Mouse (Mus musculus): Measurements from ENCODE around the gene Cabp7. TPM values are rescaled to one million over a fixed set of nuclear protein-coding genes. Genes with fewer than 3 reads are reported as not detected.

Gene Cabp7
- total RNA-seq, 1 experiment from 2014 or later = 0.15 TPM

DNA sequence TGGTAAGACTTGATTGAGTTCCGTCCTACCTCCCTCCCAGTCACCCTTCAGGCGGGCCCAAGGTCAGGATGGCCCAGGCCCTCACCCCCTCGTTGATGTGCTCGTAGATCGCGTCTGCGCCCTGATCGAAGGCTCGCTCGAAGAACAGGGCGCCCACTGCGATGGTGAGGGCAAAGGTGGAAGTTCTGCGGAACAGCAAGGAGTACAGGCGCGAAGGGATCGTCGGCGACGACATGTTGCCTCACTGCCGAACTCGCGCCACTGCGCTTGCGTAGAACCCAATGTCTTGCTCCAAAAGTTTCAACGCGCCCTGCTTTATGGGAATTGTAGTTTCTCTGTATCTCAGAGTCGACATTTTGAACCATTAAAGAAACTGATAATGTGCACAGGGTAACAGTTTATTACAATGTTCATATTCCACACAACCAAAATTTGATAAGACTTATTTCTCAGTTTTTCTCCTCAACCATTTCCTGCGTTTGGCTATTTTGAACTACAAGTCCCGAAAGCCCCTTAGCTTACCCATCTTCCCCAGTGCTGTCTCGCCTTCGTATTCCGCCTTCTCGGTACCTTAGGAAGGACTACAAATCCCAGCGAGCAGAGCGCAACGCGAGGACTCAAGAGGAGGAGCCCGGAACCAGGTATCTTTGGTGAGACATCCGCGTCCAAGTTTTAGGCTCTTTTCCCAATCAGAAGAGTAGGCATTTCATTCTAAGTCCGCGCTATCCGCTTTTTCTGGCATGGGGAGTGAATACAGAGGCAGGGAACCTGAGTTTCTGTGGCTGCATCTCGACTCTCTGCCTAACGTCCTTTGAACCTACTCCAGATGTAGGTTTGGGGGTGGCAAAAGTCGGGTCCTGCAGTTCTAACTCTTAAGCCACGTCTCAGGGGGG, 42.3 kb downstream of the Cabp7 start, which contains the start of the genes Uqcr10 and Zmat5:
Gene Uqcr10, minus strand, starts transcription at position 271 of the 893 bp plus-strand sequence.
Gene Zmat5, plus strand, starts transcription at position 607 of the 893 bp plus-strand sequence.
- DNase-seq = peak; percentile 95

DNA sequence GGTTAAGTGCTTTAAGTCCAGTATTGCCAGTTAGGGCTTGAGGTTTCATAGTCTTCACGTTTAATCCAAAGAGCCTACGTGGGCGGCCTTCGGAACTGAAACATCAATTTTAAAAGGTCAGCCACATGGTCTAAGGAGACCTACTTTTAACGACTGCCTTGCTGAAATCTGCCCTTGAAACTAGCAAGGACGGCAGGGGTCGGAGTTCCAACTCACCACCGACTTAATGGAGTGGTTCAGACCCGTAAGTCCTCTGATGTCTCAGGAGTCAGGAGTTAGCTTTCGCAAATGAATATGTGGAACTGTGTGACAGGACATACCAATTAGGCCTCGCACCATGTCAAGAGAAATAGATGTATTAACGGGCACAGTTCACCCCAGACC, 42.9 kb downstream of the Cabp7 start:
- no peak for DNase-seq

DNA sequence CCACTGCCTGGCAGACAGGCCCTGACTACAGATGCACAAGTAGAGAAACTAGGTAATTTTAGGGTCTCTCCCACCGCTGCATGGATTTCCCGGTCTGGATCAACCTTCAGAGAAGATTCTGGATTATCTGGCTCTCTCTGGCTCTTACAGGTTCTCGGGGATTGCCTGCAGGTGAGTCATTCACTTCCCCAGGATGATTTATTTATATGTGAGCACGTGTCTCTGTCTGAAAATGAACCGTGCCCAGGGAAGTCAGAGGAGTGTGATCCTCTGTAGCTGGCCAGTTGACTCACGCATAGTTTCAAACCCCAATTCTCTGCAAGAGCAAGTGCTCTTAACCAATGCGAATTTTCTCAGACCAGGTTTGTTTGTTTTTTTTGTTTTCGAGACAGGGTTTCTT, 45.9 kb downstream of the Cabp7 start:
- peak; percentile 51 for DNase-seq

DNA sequence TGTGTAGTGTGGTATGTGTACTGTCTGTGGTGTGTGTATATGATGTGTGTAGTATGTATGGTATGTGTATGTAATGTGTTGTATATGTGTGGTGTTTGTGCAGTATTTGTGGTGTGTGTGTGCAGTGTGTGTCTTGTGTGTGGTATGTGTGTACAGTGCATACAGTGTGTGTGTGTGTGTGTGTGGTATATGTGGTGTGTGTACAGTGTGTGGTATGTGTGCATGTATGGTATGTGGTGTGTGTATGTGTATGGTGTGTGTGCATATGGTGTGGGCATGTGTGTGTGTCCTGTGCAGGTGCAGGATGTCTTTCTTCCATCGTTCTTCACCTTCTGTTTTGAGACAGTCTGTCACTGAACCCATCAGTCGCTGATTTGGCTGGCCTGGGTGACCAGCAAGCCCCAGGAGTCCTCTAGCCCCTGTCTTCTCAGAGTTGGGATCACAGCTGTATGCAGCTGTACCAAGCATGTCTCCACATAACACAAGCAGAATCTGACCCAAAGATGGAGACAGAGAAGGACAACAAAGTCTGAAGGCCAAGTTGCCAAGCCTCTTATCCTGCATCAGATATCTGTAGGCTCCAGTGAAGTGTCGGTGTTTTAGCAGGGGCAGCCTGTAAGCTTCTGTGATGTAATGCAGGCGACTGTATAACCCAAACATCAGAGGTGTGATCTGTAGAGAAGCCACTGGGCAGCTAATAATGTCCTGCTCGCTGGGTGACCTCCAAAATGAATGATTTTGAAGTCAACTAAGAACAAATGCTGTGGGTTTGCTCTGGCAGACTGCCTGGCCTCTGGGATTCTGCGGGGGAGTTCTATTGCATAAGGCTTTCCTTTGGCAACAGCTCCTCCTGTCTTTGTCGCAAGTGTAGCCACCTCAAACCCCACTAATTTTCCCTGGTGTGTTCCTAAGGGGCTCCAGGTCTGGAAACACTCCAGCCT, 49.3 kb downstream of the Cabp7 start:
- peak; percentile 92 for DNase-seq

GRCm38 (mm10) chr11:4692162-4692561, 54.4 kb downstream of the Cabp7 start:
- DNase-seq = peak; percentile 55

DNA sequence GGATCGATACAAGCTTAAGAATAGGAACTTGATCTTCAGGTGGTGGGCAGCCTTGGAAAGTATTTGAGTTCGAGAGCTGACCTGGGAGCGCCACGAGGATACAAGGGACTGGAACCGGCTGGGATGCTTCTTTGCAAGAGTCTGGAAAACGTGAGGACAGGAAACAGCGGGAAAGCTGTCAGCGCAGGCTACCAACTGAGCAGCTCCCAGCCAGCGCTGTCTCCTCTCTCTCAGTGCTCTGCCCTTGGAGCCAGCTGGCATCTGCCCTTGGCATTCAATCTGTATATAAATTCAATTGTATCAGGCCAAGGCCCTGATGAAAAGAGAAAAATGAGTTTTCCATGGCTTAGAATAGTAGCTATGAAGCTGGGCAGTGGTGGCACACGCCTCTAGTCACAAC, 55.4 kb downstream of the Cabp7 start:
- peak; percentile 84 for DNase-seq

GRCm38 (mm10) chr11:4690353-4690752, 56.2 kb downstream of the Cabp7 start:
- DNase-seq = no peak

- no peak for DNase-seq
Observed at GRCm38 (mm10) chr11:4688632-4689380, 57.8 kb downstream of the Cabp7 start.

GRCm38 (mm10) chr11:4687874-4688273, 58.7 kb downstream of the Cabp7 start:
- DNase-seq = no peak

DNA sequence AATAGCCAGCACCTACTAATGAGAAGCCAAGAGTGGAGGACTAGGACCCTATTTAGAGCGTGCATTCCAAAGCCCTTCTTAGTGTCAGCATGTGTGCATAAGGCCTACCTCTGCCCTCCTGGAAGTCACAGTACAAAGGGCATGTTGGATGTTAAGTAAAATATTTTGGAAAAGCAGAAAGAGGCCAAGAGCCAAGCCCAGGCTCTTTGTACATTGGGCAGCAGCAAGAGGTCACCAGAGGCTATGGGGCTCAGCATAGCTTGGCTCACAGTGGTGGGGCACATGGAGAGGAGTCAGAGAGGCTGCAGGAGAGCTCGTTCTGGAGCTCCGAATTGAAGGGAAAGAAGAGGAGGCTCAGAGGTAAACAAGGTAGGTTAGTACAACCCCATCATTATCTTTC, 59.6 kb downstream of the Cabp7 start:
- DNase-seq = no peak

Other genes with a start within 250 kb of the Cabp7 start
- 49.8 and 53.9 TPM in 2 replicates for gene Mtmr3, start 151.9 kb downstream of the Cabp7 start, total RNA-seq (2021)
- gene Gm11032, start 126.7 kb downstream of the Cabp7 start, total RNA-seq (2021) = not detected in 2 replicates
- 31.3 and 36.4 TPM in 2 replicates for gene Ascc2, start 109.0 kb downstream of the Cabp7 start, total RNA-seq (2021)
- 1,088 and 1,101 TPM in 2 replicates for gene Uqcr10, start 42.4 kb downstream of the Cabp7 start, total RNA-seq (2021)
- gene Zmat5, start 42.1 kb downstream of the Cabp7 start, total RNA-seq (2021) = 35.1 and 36.7 TPM in 2 replicates
- 102 and 106 TPM in 2 replicates for gene Nf2, start 102.8 kb upstream of the Cabp7 start, total RNA-seq (2021)
- 23.1 and 41.1 TPM in 2 replicates for gene Nipsnap1, start 127.2 kb upstream of the Cabp7 start, total RNA-seq (2021)
- 29.9 and 34.6 TPM in 2 replicates for gene Thoc5, start 148.5 kb upstream of the Cabp7 start, total RNA-seq (2021)
- 1.8 and 2.8 TPM in 2 replicates for gene Nefh, start 201.3 kb upstream of the Cabp7 start, total RNA-seq (2021)
- gene Ap1b1, start 240.0 kb upstream of the Cabp7 start, total RNA-seq (2021) = 59.5 and 77.4 TPM in 2 replicates